Mouse (Mus musculus) ES-E14 (cell line): Measurements from ENCODE around the gene Mapk1. TPM values are rescaled to one million over a fixed set of nuclear protein-coding genes. Genes with fewer than 3 reads are reported as not detected.
A peak's percentile ranks its signal among the peaks of the same experiment; 100 is the strongest.
"Not testable (repeated sequence)": the region's sequence is repeated elsewhere in the genome, so short reads cannot be mapped to it uniquely, and the experiment has no call there.

Experiments
- DNase-seq: peaks from one replicate; pipeline ENCODE4 v3.0.0-alpha.2; 2013; ENCODE audit warnings: low read depth, low spot score
- H3K27ac ChIP-seq: 2 replicates; pipeline ENCODE4 v1.5.1; 2012; ENCODE audit warnings: low read depth, mild to moderate bottlenecking, low read length, moderate library complexity, mixed read lengths; ENCODE audit not compliant: poor library complexity, insufficient read depth, severe bottlenecking
- H3K36me3 ChIP-seq: 2 replicates; pipeline ENCODE4 v1.6.1; 2012; ENCODE audit warnings: mild to moderate bottlenecking, low read length, moderate library complexity, mixed read lengths; ENCODE audit not compliant: control insufficient read depth, poor library complexity, insufficient read depth, severe bottlenecking
- H3K4me1 ChIP-seq, 2 experiments: fragments of 150-350 bp in 1 of 2; sonication (generic) in 1 of 2; 2 replicates each; pipeline ENCODE4 v1.6.1; 2012; ENCODE audit warnings: low read length in 2 of 2, mild to moderate bottlenecking in 1 of 2, mixed read lengths in 1 of 2; ENCODE audit not compliant: control insufficient read depth in 2 of 2, insufficient read depth in 2 of 2, poor library complexity in 1 of 2
- H3K4me3 ChIP-seq, 2 experiments: fragments of 150-350 bp in 1 of 2; sonication (generic) in 1 of 2; 2 replicates each; pipeline ENCODE4 v1.5.1; 2012; ENCODE audit warnings: low read length in 2 of 2, low read depth in 1 of 2, mild to moderate bottlenecking in 1 of 2, mixed read lengths in 1 of 2; ENCODE audit not compliant: insufficient read depth in 1 of 2, poor library complexity in 1 of 2, severe bottlenecking in 1 of 2
- H3K9ac ChIP-seq: 2 replicates; pipeline ENCODE4 v1.6.1; 2012; ENCODE audit warnings: low read depth, mild to moderate bottlenecking, low read length, mixed read lengths; ENCODE audit not compliant: poor library complexity, insufficient read depth, severe bottlenecking
- H3K9me3 ChIP-seq: fragments of 150-350 bp; sonication (generic); 2 replicates; pipeline ENCODE4 v1.6.1; 2012; ENCODE audit warnings: low read depth, mild to moderate bottlenecking, low read length; ENCODE audit not compliant: control insufficient read depth, insufficient read depth
- CHD2 ChIP-seq: IDR thresholded peaks from 2 replicates; pipeline ENCODE4 v1.6.1; 2014; ENCODE audit warnings: mild to moderate bottlenecking, low read depth, low read length, inconsistent platforms
- HCFC1 ChIP-seq: IDR thresholded peaks from 2 replicates; pipeline ENCODE4 v1.6.1; 2012; ENCODE audit warnings: low read length, inconsistent platforms, borderline replicate concordance; ENCODE audit not compliant: insufficient read depth
- MAFK ChIP-seq: IDR thresholded peaks from 2 replicates; pipeline ENCODE4 v1.6.1; 2014; ENCODE audit warnings: mild to moderate bottlenecking, low read depth, low read length, inconsistent platforms; ENCODE audit not compliant: insufficient read depth
- ZC3H11A ChIP-seq: IDR thresholded peaks from 2 replicates; pipeline ENCODE4 v1.6.1; 2012; ENCODE audit warnings: low read depth, mild to moderate bottlenecking, inconsistent platforms, low read length, borderline replicate concordance
- ZNF384 ChIP-seq: IDR thresholded peaks from 2 replicates; pipeline ENCODE4 v1.6.1; 2012; ENCODE audit warnings: low read depth, low read length, inconsistent platforms
- in situ Hi-C, 2 experiments: fragments of 600-800 bp; cut with MboI; formaldehyde crosslinking; loops; one replicate each; pipeline ENCODE4 v1.15.1; 2025; ENCODE audit warnings: low sequenced_read_pairs in 2 of 2, inconsistent platforms in 1 of 2; ENCODE audit not compliant: unreplicated experiment in 2 of 2
- total RNA-seq: library from RNA; depleted of rRNA; stranded (reverse); fragments of 300-350 nt; gene quantifications from 2 replicates; pipeline ENCODE4 v1.2.3, GENCODE M21; 2012

The Mapk1 gene
- total RNA-seq, 1 experiment: 136 TPM

DNA sequence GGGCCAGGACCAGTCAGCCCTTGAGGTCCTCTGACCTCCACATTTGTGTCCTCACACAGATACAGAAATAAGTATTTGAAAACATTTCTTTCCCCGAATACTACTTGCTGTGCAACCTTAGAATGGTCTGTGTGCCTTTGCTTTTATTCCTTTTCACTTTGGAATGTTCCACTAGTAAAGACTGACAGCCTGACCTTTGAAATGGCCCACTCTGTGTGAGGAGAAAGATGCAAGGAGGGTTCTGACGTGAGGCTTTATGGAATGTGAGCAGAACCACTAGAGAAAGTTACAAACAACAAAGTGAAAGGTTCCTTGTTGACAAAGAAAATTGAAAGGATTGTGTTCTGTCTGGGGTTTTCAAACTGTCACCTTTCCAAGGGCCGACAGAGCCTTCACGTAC, 6.8 kb downstream of the Mapk1 start:
- in situ Hi-C loops: no loop called here

GRCm38 (mm10) chr16:16994426-16995052, 11.4 kb downstream of the Mapk1 start:
- no peak overlapping the region for H3K27ac ChIP-seq
- H3K4me3 ChIP-seq: no peak overlapping the region
- H3K9ac ChIP-seq: no peak overlapping the region
- H3K9me3 ChIP-seq: no peaks in the 10 kb centered on the region
- peaks cover 6 to 13% of the 10 kb centered on the region in 2 experiments for H3K4me1 ChIP-seq
- no peak for DNase-seq
- in situ Hi-C loops: no loop called here
- peak; percentile 35; the same call in 1 of the 2 replicates for TF ChIP-seq ZNF384
- no peak for TF ChIP-seq ZC3H11A
- TF ChIP-seq HCFC1: no peak
- no peaks in the 10 kb centered on the region; the same call in 1 of the 2 replicates for H3K36me3 ChIP-seq

More for the DNA sequence above, 6.8 kb downstream of the Mapk1 start:
- no peak overlapping the region for H3K9ac ChIP-seq
- H3K27ac ChIP-seq: no peak overlapping the region
- H3K9me3 ChIP-seq: no peaks in the 10 kb centered on the region
- peaks cover 13% of the 10 kb centered on the region for H3K36me3 ChIP-seq
- no peak for TF ChIP-seq ZC3H11A
- no peak for TF ChIP-seq CHD2
- no peak for TF ChIP-seq HCFC1
- peaks cover 9% of the 10 kb centered on the region in 2 experiments; a peak in 3 of 4 replicates for H3K4me1 ChIP-seq
- no peak for DNase-seq
- no peak overlapping the region for H3K4me3 ChIP-seq

DNA sequence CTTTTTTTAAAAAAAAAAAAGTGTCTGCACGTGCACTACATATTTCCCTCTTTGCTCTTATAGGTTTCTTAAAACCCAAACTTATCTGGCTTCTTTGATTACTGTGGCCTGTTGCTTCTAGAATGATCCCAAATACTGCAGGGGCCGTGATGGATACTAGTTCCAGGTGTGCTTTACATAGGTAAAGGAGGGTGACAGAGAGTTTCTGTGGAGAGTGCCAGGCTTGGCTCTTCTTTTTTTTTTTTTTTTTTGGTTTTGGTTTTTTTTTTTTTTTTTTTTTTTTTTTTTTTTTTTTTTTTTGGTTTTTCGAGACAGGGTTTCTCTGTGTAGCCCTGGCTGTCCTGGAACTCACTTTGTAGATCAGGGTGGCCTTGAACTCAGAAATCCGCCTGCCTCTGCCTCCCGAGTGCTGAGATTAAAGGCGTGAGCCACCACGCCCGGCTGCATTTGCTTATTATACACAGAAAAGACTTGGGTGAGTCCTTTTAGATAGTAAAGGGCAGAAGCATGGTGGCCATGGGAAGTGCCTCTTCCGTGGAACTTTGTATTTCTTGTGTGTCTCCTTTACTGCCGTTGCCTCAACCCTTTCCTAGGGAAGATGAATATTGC, 13.0 kb downstream of the Mapk1 start:
- H3K36me3 ChIP-seq, DNase-seq, in situ Hi-C loops, H3K27ac ChIP-seq, H3K9me3 ChIP-seq, H3K9ac ChIP-seq, H3K4me3 ChIP-seq: not testable (repeated sequence)
- H3K4me1 ChIP-seq: peaks cover 16 to 18% of the 10 kb centered on the region in 2 experiments
- TF ChIP-seq ZNF384: peak; percentile 90

GRCm38 (mm10) chr16:17001109-17001508, 17.9 kb downstream of the Mapk1 start:
- in situ Hi-C loops: no loop called here
- Histone ChIP-seq H3K9me3 (no peaks in the 10 kb centered on the region), H3K4me1 (peaks cover 6 to 21% of the 10 kb centered on the region in 2 experiments), H3K27ac (no peak overlapping the region), H3K4me3 (no peak overlapping the region), H3K9ac (no peak overlapping the region), H3K36me3 (no peaks in the 10 kb centered on the region; the same call in 1 of the 2 replicates)
- TF ChIP-seq HCFC1 (no peak), CHD2 (no peak), MAFK (no peak), ZC3H11A (no peak), ZNF384 (no peak)
- no peak for DNase-seq

DNA sequence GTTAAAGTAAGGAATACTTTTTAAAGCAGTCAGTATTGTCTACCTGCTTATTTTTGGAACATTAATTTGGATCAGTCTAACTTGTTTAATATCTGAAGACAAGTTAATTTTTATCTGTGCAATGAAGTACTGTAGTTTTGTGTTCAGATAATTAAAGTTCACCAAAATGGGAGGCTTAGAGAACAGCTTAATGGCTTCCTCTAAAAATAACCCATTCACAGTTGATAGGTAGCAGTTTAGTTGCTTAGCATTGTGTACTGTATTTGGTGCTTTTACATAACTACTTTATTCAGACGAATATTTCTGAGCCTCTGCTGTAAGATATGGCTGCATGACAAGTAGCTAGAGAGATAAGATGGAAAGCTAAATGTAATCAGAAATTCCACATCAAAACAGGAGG, 23.9 kb downstream of the Mapk1 start:
- Histone ChIP-seq H3K9ac (no peak overlapping the region), H3K4me1 (peaks cover 0 to 3% of the 10 kb centered on the region in 2 experiments; a peak in 1 of 4 replicates), H3K27ac (no peak overlapping the region), H3K36me3 (peaks cover 4% of the 10 kb centered on the region; the same call in 1 of the 2 replicates), H3K9me3 (no peaks in the 10 kb centered on the region), H3K4me3 (no peak overlapping the region)
- in situ Hi-C loops: no loop called here
- no peak for TF ChIP-seq HCFC1
- TF ChIP-seq ZC3H11A: no peak
- no peak for TF ChIP-seq CHD2
- TF ChIP-seq MAFK: no peak
- TF ChIP-seq ZNF384: no peak
- DNase-seq: no peak
